ENCODE assay signal across 9 mouse cellular contexts in genomic region chr10:110192026-110192805, GRCm38 (mm10).
DNase-seq lines count a peak whose midpoint lies in the region; ATAC-seq and TF ChIP-seq lines count a peak whose summit lies in the region.
"Had no signal": no experiment of that assay in that cellular context is flagged by ENCODE, and none has a peak within 500 bp of the region (broad histone marks: within the 10 kb centered on the region; RNA-seq: fewer than 3 reads in every experiment).

No protein-coding gene starts in this region.

- H3K27ac ChIP-seq in lung, postnatal 0 days (ENCODE audit: low read length), result no peak overlapping the region
- peak overlapping the region; percentile 74 for H3K27ac ChIP-seq in forebrain, embryonic 14.5 days (ENCODE audit: low read depth, low read length)
- H3K27ac ChIP-seq: embryonic facial prominence, embryonic 13.5 days had no signal

- no peaks in the 10 kb centered on the region for H3K36me3 ChIP-seq in lung, postnatal 0 days (ENCODE audit: insufficient read depth, low read length)
- no peaks in the 10 kb centered on the region for H3K36me3 ChIP-seq in forebrain, embryonic 14.5 days (ENCODE audit: control insufficient read depth, insufficient read depth, low read length)
- H3K36me3 ChIP-seq: embryonic facial prominence, embryonic 13.5 days had no signal

- no peak for TF ChIP-seq EP300 in lung, postnatal 0 days (IDR thresholded peaks at IDR 0.05)

- H3K4me3 ChIP-seq in lung, postnatal 0 days (ENCODE audit: low read depth, low read length), result no peak overlapping the region
- no peak overlapping the region for H3K4me3 ChIP-seq in forebrain, embryonic 14.5 days (ENCODE audit: low read depth, low read length)
- H3K4me3 ChIP-seq: embryonic facial prominence, embryonic 13.5 days had no signal

- peak; percentile 1 for DNase-seq in lung, postnatal 14 days
- no peak for DNase-seq in lung, postnatal 0 days (ENCODE audit: low spot score)
- peak; percentile 89 for DNase-seq in forebrain, embryonic 14.5 days (ENCODE audit: low spot score)
- peak; percentile 24 for DNase-seq in left cerebral cortex, adult 11 months (ENCODE audit: low spot score)
- DNase-seq in right cerebral cortex, postnatal 4 days, result peak; percentile 37
- no peak for DNase-seq in thymus, postnatal 10 days (ENCODE audit: low spot score in 2 of 2)
- DNase-seq in kidney, postnatal 14 days, result no peak
- DNase-seq: kidney, adult 9 months had no signal

- H3K27me3 ChIP-seq in lung, postnatal 0 days (replicated peaks; ENCODE audit: insufficient read depth, low read length), result no peaks in the 10 kb centered on the region
- H3K27me3 ChIP-seq in forebrain, embryonic 14.5 days (replicated peaks; ENCODE audit: control insufficient read depth, insufficient read depth, low read length), result no peaks in the 10 kb centered on the region
- H3K27me3 ChIP-seq: embryonic facial prominence, embryonic 13.5 days had no signal

- H3K4me2 ChIP-seq in lung, postnatal 0 days (replicated peaks; ENCODE audit: low read depth, low read length), result no peak overlapping the region
- H3K4me2 ChIP-seq in forebrain, embryonic 14.5 days (ENCODE audit: low read length), result no peak overlapping the region
- H3K4me2 ChIP-seq: embryonic facial prominence, embryonic 13.5 days had no signal

- H3K9ac ChIP-seq in lung, postnatal 0 days (replicated peaks; ENCODE audit: low read depth), result no peak overlapping the region
- no peak overlapping the region for H3K9ac ChIP-seq in forebrain, embryonic 14.5 days (ENCODE audit: low read length)
- H3K9ac ChIP-seq: embryonic facial prominence, embryonic 13.5 days had no signal

- 69% methylated on average over 7 of the region's 7 CpGs for WGBS in lung, postnatal 0 days
- 33% methylated on average over 7 of the region's 7 CpGs for WGBS in forebrain, embryonic 14.5 days

- no peaks in the 10 kb centered on the region for H3K9me3 ChIP-seq in lung, postnatal 0 days (ENCODE audit: low read length)
- H3K9me3 ChIP-seq in forebrain, embryonic 14.5 days (replicated peaks; ENCODE audit: control insufficient read depth, low read length), result no peaks in the 10 kb centered on the region
- H3K9me3 ChIP-seq: embryonic facial prominence, embryonic 13.5 days had no signal

- no peak for TF ChIP-seq CTCF in lung, postnatal 0 days (IDR thresholded peaks at IDR 0.05)

- no peak for ATAC-seq in lung, postnatal 0 days
- ATAC-seq in forebrain, embryonic 14.5 days, result peak; percentile 89

- no peaks in the 10 kb centered on the region for H3K4me1 ChIP-seq in lung, postnatal 0 days (ENCODE audit: insufficient read depth, low read depth, low read length)
- peaks cover 12% of the 10 kb centered on the region for H3K4me1 ChIP-seq in forebrain, embryonic 14.5 days (ENCODE audit: control insufficient read depth, insufficient read depth, low read length)

Comparison
In these comparisons a context has a peak if more than half of its experiments do, and no peak if none do; other contexts are left out.
1. DNase-seq: peak in lung, postnatal 14 days (single experiment), forebrain, embryonic 14.5 days (single experiment), left cerebral cortex, adult 11 months (single experiment) and right cerebral cortex, postnatal 4 days (single experiment); none in lung, postnatal 0 days (single experiment), thymus, postnatal 10 days (0 of 2) and kidney, postnatal 14 days (single experiment).